Mouse (Mus musculus) small intestine, adult 2 months (tissue): Measurements from ENCODE around the gene Ugp2.

Source experiments
- CTCF ChIP-seq: fragments of 200-500 bp; IDR thresholded peaks from 2 replicates; pipeline ENCODE4 v1.5.1; 2012; ENCODE audit warnings: low read depth, mild to moderate bottlenecking, control low read depth, inconsistent platforms, low read length, moderate library complexity, mixed read lengths; ENCODE audit not compliant: insufficient replicate concordance, insufficient read length; ENCODE audit errors: extremely low read depth
- POLR2A ChIP-seq: fragments of 200-500 bp; IDR thresholded peaks from 2 replicates; pipeline ENCODE4 v1.6.1; 2012; ENCODE audit warnings: low read depth, mild to moderate bottlenecking, control low read depth, inconsistent platforms, low read length, moderate library complexity

DNA sequence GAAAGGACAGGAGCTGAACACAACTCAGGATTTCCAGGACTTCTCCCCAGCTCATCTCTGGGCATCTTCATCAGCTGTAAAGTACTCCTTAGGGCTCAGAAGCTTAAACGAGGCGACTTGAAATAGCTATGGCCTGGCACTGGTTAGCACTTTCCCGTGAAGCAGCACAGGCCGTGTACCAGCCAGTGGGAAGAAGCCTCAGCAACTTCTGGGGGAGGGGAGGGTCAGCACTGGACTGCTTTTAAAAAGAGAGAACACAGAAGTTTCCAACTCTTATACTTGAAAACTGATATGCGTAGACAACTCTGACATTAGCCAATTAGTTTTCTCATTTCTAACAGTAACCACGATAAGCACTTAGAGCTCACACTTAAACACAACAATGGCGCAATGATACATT lies 2.5 kb downstream of the Ugp2 start:
- TF ChIP-seq CTCF (no peak), POLR2A (no peak)
